Mouse (Mus musculus): ENCODE measurements at regions not wholly inside any gene's neighbourhood (a gene's known extent, or its start where the extent isn't known, plus 50 kb on each side); places are given as distances from the start of the nearest gene placed in this dataset.
"Not testable (repeated sequence)": the region's sequence is repeated elsewhere in the genome, so short reads cannot be mapped to it uniquely, and the experiment has no call there.

DNA sequence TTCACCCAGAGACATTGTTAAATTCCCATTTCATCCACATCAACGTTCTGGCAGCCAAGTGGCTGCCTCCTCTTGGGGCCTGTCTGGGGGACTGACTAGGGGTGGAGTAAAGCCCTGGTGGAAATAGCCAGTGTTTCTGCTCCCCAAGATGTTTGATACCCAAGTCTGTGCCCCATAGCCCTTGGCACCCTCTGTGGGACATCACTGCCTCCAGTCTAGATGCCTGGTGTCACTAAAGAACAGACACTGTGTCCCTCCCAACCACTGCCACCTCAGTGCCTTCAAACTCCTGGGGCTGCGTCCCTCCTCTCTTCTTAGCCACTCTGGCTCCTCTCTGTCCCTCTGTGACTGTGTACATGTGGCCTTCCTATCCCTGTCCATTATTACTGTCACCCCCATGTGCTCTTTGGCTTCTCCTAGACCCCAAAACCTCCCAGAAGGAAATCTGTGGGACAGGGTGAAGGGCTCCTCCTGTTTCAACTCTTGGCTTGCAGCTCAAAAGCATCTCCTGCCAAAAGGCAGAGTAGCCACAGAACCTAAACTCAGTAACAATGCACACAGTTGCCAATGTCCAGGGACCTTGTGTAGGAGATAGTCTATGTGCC, 224.8 kb upstream of the Irx4 start:
- no peak for DNase-seq (ENCODE audit: low spot score in 2 of 2)

DNA sequence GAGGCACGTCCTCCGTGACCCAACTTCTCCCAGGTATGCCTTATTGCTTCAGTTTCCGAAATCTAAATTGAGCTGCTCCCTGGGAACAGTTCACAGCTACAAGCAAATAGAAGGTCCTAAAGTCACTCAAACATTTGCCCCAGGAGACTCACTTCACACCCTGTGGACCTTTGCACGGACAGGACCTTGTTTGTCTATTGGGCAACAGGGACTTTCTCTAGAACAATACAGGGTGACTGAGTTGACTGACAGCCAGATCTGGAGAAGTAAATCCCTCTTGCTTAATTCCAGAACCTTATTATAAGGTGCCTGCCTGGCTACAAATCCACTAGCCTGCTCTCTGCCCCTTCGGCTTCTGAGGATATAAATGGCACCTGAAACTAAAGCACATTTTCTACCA, 220.5 kb upstream of the Irx4 start:
- no peak for DNase-seq (ENCODE audit: low spot score in 2 of 2)

DNA sequence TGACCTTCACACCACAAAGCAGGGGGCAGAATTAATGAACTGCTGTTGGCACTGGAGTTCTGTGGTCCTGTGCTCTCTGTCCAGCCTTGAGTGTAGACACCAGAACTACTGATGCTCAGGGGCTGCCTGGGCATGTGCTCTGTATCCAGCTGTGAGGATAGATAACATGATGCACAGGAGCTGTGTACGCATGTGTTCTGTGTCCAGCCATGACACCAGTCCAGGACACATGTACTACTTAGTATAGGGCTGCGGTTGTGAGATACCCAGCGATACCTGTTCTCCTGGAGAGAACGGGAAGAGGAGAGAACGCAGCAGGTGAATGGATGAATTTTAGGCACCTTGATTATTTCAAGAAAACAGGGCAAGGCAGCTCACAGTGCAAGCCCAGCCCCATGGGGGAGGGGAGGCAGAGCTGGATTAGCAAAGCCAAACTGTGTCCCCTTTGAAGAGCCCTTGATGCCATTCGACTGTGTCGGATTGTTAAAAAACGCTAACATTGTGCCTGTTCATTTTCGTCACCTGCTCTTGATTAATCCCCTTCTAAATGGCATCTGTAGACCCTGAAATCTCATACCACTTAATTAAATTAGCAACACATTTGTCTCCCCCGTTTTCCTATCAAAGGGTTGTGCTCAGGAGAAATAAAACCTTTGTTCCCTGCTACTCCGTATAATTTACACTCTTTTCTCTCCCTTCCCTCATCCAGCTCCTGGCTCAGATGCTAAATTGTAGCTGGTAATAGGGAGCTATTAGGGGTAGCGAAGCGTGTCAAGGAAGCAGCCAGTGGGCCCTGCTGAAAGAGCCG, 218.8 kb upstream of the Irx4 start:
- no peak for DNase-seq (ENCODE audit: low spot score in 2 of 2)

DNA sequence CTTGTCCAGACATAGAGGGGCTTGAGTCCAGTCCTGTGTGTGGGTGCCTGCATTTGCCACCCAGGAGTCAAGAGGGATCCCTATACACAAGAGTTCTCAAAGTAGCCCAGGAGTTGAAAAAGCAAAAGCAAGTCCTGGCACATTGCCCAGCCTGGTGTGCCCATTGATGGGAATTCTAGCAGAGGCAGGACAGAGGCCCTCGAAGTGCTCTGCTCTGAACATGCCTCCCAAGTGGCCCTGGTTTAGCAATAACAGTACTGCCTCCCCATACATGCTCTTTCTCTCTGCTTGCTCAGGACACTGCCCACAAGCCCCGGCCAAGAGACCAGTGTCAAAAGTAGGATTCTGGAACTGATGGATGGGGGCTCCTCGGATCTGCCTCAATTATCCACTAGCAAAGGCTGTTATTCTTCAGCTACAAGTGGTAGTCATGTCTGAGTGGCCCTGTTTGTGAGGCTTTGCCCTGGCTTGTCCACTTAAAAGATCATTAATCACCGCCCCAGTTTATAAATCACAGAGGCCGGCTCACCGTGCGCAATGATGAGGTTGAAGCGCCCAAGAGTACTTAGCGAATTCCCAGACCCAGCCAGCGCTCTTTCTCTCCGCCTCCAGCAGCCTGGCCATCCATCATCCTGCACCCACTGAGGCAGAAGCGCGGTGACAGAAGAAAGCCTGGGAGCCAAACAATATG, 190.3 kb upstream of the Irx4 start:
- DNase-seq (ENCODE audit: low spot score in 2 of 2), result no peak

DNA sequence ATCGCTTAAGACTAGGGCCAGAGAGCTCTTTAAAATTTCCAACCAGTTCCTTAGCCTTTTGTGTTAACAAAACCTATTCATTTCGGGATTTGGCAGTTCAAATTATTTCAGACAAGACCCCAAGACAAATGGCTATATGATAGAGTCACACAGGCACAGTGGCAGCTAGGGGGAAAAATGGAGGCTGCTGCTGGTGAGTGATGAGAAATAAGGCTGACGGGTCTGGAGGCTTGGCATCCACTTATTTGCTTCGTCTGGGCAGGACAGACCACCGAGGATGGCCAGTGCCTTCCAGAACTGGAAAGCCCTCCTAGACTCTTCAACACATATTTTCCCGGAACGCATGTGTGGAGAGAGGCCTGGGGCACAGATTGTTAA, 189.8 kb upstream of the Irx4 start:
- DNase-seq (ENCODE audit: low spot score in 2 of 2), result no peak

DNA sequence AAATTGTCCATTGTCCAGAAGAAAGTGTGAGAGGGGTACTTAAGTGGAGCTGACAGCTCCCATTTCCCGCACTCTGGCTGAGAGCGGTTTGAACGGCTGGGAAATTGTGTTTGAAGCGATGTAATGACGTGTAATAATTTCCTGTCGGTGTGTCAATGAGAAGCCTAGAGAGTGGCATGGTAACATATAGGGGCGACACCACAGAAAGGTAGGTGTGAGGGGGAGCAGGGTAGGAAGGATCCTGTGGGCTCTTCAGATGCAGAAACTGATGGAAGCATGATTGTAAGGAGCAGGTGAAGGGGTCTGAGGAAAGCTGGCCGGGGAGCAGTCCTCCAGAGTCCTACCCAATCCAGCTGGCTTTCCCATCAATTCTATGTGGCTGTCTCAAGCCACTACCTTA, 189.2 kb upstream of the Irx4 start:
- no peak for DNase-seq (ENCODE audit: low spot score in 2 of 2)

DNA sequence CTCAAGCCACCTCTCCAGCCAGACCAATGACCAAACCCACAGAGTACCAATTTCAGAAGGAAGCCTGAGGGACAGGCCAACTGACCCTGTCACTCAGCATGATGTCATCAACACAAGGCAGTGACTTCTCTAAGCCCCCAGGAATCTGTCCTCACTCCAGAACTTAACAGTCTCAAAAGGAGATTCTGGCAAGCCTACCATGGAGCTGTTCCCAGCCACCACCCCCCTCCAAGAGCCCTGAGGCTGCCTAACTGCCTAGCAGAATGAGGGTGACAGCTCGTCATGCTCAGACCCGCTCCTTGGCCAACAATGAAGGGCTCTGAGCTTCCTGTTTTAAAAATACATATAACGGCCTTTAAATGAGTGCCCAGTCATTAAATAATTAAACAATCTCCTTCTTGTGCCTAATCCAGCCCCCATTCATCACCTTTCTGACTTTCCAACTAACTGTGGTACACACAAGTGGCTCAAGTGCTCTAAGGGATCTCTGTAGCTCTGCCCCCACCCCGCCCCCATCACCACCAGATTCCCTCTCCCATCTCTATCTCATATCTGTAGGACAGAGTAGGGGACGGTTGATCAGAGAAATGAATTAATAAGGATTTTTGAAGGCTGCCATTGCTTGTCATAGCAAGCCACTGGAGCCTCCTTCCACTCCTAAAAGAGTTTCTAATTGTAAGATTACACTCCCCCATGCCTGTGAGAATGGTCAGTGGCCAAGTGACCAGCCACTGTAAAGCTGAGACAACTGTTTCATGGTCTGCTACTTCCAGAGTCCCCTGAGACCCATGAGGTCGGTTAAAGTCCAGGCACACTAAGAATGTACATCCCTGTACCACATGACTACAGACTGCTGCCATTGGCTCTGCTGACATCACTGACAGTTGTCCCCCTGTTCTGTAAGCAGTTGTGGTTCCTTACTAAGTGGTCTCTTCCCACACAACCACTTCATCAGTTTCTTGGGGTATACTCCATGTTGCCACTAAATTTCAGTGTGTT, 188.1 kb upstream of the Irx4 start:
- DNase-seq (ENCODE audit: low spot score in 2 of 2), result no peak

DNA sequence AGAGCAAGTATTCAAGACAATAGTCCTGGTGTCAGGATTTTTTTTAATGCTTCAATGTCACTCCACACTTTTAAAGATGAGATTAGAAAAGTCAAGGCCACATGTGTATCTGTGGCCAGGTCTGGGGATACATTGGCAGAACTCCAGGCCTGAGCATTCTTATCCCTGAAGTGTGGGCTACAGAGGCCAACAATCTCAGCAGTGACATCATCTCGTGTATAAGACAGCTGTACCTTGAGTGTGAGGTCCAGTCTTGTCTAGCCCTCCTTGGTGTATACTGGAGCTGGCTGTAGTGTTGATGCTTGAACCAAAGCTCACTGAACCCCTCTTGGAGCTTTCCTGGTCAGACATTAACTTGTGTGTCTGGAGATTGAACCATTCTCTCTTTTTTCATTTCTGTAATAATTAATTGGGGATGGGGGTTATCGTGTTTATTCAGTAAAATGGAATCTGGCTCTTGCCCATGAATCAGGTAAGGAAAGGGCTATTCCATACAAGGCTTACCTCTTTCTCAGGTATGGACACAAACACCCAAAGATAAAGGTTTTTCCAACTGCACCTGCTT, 182.3 kb upstream of the Irx4 start:
- no peak for DNase-seq (ENCODE audit: low spot score in 2 of 2)

DNA sequence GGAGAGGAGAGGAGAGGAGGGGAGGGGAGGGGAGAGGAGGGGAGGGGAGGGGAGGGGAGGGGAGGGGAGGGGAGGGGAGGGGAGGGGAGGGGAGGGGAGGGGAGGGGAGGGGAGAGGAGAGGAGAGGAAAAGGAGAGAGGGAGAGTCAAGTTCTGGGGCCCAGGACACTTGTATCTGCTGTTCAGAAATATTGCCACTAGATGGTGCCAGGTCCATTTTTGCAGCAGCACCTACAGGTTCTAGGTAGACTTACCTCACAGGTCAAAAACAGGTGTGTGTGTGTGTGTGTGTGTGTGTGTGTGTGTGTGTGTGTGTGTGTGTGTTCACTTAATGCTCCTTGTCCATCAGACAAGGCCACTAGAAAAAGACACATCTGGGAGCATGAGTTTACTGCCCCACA, 172.5 kb upstream of the Irx4 start:
- DNase-seq (ENCODE audit: low spot score in 2 of 2), result not testable (repeated sequence)

DNA sequence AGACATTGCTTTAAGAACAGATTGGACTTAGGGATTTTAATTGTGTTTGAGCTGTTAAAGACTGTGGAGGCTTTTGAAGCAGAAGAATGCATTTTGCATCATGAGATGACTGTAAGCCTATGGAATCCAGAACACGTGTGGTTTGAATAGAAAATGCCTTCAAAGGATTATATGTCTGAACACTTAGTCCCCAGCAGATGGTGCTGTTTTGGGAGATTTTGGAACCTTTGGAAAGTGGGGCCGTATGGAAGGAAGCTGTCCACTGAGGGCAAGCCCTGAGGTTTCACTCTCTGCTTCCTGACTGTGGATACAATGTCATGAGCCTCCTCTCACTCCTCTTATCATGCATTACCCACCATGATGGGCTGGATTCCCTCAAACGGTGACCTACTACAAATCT, 168.4 kb upstream of the Irx4 start:
- DNase-seq (ENCODE audit: low spot score in 2 of 2), result no peak

DNA sequence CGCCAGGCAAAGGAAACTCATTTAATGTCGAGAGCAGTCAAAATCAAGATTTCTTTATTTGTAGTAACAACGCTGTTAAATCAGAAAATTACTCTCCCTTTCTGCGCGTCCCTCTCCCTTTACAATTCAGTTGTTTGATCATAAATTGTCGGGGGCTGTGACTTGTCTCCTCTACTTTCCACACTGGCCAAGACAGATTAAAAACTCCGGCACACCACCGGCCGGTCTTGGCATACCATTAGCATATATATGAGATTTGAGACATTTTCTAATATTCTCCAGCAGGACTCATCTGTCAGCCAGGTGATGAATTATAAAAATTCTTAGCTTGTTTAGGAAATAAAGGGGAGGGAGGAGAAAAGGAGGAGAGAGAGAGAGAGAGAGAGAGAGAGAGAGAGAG, 162.8 kb upstream of the Irx4 start:
- DNase-seq (ENCODE audit: low spot score in 2 of 2), result no peak

DNA sequence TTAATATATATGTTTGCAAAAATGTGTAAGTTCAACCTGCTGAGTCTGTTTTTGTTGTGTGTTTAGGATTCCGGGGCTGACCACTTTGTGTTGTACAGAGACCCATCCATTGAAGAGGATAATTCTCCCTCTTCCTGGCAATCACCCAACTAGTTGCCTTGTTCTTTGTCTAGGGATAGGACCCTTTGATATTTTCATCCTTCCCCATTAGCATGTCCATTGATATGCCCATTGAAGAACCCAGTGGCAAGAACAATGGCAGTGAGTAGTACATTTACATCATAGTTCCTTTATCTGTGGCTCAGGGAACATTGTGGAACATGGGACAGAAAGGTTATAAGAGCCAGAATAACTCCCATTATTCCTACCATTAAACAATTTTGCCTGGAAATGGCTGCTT, 160.9 kb upstream of the Irx4 start:
- DNase-seq (ENCODE audit: low spot score in 2 of 2), result no peak

DNA sequence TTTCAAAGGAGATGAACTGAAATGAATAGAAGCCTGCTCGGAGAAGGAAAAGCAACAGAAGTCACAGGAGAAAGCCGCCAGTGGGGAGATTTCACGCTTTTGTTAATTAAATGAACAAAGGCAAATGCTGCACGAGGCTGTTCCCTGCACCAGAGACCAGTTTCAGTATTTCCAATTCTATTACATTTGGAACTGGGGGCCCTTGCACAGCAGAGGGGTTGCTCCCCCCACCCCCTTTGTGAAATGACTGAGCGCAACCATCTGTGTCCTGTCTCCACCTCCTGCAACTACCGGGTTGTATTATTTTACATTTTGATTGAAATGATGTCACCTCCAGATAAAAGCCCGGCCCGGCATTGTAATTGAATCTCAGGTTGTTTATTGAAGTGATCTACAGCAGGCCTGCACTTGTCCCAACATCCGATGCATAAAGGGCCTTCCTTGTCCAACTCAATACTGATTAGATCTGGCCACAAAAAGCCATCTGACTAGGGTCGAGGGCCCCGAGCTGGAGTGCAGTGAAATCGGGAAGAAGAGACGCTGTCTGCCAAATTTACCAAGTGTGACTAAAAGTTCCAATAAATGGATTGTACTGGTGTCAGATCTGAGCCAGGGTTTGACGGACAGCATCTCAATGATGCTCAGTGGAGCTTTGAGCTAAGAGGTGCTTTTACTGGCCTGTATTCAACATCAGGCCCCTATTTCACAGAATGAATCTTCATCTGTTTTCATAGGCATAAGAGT, 152.9 kb upstream of the Irx4 start:
- DNase-seq (ENCODE audit: low spot score in 2 of 2), result no peak

DNA sequence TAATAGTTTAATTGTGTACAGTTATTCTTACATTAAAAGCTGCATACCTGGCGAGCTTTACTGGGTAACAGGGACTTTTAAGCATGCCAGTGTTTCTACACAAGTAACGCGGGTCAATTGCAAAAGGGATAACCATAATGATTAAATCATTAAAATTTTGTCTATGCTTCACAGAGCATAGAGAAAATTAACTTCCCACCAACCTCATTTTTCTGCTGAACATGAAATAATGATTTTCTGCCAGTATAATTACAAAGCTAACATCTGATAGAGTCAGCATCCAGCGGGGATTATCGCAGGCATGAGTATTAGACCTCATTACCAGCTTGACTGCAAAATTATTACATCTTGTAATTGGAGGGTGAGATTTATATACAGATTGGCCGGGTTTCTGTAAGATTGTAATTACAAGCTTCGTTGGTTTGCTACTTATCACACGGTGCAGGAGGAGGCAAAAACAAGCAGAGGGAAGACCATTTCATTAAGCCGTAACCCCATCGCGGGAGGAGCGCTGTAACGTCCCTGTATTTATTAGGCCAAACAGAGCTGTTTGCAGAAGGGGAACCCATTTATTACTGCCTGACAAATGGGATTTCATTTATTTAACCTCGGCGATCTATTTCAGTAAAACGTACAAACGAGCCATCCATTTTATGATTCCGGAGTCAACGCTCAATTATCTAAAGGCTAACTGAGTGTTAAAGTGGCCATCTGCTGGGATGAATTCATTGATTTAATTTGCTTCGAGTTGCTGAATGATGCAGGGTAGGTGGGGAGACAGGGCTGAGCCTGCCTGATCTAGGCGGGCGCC, 143.3 kb upstream of the Irx4 start:
- DNase-seq (ENCODE audit: low spot score in 2 of 2), result peak in 1 of 2 experiments; percentile 18

DNA sequence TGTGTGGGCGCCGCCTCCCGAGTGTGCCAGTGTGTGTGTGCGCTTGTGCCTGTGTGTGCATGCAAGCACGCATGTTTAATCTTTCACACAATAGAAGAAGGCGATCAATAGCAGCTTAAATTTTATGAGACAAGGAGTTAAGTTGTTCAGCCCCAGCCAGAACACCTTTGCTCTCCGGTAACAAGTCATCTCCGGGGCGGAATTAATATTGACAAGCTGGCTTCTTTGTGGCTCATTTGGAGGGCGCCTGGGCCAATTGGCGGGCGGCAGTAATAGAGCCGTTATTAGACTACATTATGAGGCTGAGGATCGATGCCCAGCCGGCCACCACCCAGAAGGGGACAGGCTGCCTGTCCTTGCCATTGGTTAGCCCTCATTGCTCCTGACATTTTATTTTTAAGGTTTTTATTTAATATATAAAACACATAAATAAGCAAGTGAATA, 142.6 kb upstream of the Irx4 start:
- peak in 1 of 2 experiments; percentile 44 for DNase-seq (ENCODE audit: low spot score in 2 of 2)

DNA sequence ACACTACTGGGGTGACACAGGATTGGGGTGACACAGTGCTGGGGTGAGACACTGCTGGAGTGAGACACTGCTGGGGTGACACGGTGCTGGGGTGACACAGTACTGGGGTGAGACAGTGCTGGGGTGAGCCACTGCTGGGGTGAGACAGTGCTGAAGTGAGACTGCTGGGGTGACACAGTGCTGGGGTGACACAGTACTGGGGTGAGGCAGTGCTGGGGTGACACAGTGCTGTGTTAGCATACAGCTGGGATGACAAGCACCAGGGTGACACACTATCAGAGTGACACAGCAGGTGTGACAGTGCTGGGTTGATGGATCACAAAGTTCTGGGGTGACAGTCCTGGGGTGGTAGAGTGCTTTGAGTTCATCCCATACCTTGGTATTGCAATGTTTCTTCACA, 137.3 kb upstream of the Irx4 start:
- DNase-seq (ENCODE audit: low spot score in 2 of 2), result no peak

DNA sequence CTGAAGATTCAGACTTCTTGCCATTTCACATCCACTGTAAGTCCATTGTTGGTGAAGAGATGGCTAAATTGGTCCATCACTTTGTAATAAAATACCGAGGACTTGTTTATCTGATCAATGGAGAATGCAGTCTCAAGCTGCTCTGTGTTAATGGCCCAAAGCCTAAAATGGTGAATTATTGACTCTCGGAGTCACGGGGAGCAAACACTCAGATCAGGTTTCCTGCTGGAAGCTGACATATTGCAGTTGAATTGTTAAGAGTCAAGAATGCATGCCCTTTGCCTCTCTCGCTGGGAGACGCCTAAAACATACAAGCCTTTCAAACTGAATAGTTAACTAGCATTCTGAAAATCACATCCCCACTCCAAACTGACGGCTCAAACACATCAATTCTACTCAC, 129.0 kb upstream of the Irx4 start:
- DNase-seq (ENCODE audit: low spot score in 2 of 2), result no peak

DNA sequence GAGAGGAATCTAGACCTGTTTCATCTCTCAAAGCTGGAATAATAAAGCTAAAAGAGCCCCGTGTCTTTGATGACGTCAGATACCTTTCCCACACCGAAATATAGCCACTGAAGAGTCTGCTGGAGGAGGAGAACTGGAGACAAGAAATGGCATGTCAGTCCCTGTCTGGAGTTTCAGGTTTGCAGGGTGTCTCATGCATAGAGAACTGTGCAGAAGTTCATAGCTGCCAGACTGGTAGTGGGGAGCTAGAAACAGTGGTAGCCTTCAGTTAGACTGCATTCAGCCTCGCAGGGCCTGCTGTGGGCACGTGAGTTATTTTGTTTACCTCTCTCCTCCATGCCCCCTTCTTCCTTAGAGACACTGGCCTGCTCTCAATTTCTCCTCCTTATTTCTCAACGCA, 127.5 kb upstream of the Irx4 start:
- no peak for DNase-seq (ENCODE audit: low spot score in 2 of 2)

DNA sequence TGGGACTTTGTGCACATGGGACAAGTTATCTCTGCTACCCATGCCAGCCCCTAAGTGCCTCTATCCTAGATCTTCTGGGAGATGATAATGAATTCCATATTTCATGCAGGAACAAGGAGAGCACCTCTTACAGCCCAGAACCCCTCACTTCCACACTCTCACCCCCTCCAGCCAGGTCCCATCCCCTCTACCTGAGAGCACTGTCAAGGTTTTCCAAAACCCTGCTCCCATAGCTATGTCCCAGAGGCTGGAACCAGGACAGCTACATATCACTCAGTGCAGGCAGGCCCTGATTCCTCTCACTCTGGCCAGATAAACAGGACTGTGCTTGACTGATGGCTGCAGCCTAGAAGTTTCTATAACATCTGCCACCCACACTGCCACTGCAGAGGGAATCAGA, 125.3 kb upstream of the Irx4 start:
- no peak for DNase-seq (ENCODE audit: low spot score in 2 of 2)

DNA sequence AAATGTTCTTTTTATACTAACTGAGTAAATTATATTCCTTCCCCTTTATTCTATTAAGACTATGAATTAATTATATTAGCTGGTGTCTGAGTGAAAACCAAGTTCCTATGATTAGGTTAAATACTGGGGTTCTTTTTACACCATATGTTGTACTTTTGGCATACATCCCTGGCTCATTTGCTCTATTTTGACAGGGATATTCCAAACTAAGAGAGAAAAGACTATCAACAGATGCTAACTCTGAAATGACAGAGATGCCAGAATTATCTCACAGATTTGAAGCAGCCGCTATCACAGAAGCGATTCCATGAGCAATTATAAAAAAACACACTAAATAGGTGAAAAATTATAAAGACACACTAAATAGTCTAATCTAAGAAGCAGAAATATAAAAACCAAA, 119.0 kb upstream of the Irx4 start:
- DNase-seq (ENCODE audit: low spot score in 2 of 2), result no peak

Measured in right cerebral cortex, adult 2 months (tissue).